Mouse (Mus musculus) embryonic facial prominence, embryonic 12.5 days (tissue): Measurements from ENCODE around the gene Apip. TPM values are rescaled to one million over a fixed set of nuclear protein-coding genes. Genes with fewer than 3 reads are reported as not detected.

Experiments
- ATAC-seq: fragments of 200-750 bp; cut with Nextera tagmentation; 2 replicates; pipeline ENCODE4 v1.8.0; 2017; ENCODE audit not compliant: insufficient number of reproducible peaks, insufficient read depth, low FRiP score, low TSS enrichment
- H3K27ac ChIP-seq: fragments of 300-500 bp; sonication (generic); 2 replicates; pipeline ENCODE4 v1.5.1; 2016; ENCODE audit warnings: mild to moderate bottlenecking
- H3K27me3 ChIP-seq: fragments of 300-500 bp; sonication (generic); 2 replicates; pipeline ENCODE4 v1.6.1; 2016; ENCODE audit warnings: mild to moderate bottlenecking, moderate library complexity
- H3K36me3 ChIP-seq: fragments of 300-500 bp; sonication (generic); 2 replicates; pipeline ENCODE4 v1.6.1; 2016; ENCODE audit warnings: mild to moderate bottlenecking
- H3K4me1 ChIP-seq: fragments of 300-500 bp; sonication (generic); 2 replicates; pipeline ENCODE4 v1.6.1; 2016
- H3K4me2 ChIP-seq: fragments of 300-500 bp; sonication (generic); replicated peaks from 2 replicates; pipeline ENCODE4 v1.6.1; 2016; ENCODE audit warnings: mild to moderate bottlenecking, moderate library complexity
- H3K4me3 ChIP-seq: fragments of 300-500 bp; sonication (generic); 2 replicates; pipeline ENCODE4 v1.5.1; 2016; ENCODE audit warnings: mild to moderate bottlenecking
- H3K9ac ChIP-seq: fragments of 300-500 bp; sonication (generic); 2 replicates; pipeline ENCODE4 v1.6.1; 2016; ENCODE audit warnings: mild to moderate bottlenecking, moderate library complexity
- H3K9me3 ChIP-seq: fragments of 300-500 bp; sonication (generic); 2 replicates; pipeline ENCODE4 v1.6.1; 2016; ENCODE audit warnings: mild to moderate bottlenecking, moderate library complexity
- WGBS: fragments of 180-500 bp; shearing (Covaris S2); methylation state at CpG from one replicate; pipeline ENCODE4 v1.1.7; 2016; 5-methylcytosine and 5-hydroxymethylcytosine counted together
- polyA plus RNA-seq: library from polyadenylated mRNA; unstranded; fragments of >200 nt; fragmentation: Nextera tagmentation; extraction: Ambion mirVana; gene quantifications from 2 replicates; pipeline ENCODE4 v1.2.1, GENCODE M21; 2016

Apip gene
- polyA plus RNA-seq = 78.1 and 79.2 TPM in 2 replicates

DNA sequence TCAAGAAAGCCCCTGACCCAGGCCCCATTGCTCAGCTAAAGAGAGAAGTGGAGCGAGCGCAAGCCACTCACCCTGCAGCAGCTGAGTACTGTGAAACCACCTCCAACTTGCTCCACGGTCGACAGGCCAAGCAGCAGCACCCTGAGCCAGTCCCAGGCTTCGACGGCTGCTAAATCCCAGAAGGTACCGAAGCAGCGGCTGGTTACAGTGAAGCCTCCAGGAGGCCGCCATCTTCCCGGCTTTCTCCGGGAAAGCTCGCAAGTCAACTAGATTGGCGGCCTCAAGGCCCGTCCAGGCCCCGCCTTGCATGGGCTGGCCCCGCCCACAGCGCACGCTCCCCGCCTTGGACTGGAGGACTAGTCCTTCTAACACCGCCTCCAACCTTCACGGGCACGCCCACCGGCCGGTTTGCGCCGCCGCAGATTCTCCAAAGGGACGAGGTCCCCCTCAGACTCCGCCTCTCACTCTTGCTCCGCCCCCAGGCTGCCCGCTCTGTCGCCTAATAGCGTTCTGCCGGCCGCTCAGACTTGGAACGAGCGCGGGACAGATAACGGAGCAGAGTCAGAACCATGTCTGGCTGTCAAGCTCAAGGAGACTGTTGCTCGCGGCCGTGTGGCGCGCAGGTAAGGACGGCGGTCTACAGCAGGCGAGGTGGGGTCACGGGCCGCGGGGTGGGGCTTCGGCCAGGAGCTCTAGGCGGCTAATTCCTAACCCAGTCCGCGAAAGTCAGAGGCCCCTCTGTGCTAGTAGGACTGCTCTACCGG, at the start of gene Apip, which contains the start of gene Pdhx:
Gene Apip (plus strand): TSS at position 457 of the 764 bp plus-strand sequence.
Gene Pdhx (minus strand): TSS at position 295 of the 764 bp plus-strand sequence.
- no peaks in the 10 kb centered on the region for H3K36me3 ChIP-seq
- peaks cover 3% of the 10 kb centered on the region; the same call in 1 of the 2 replicates for H3K9me3 ChIP-seq
- peak within 1 kb of the TSS; percentile 81 for H3K4me3 ChIP-seq
- peak within 1 kb of the TSS; percentile 79 for H3K9ac ChIP-seq
- peak within 1 kb of the TSS; percentile 64 for H3K4me2 ChIP-seq
- peak; percentile 99 for ATAC-seq
- peak within 1 kb of the TSS; percentile 80 for H3K27ac ChIP-seq
- WGBS = under 1% methylated on average over 55 of the region's 55 CpGs
- peaks cover 20% of the 10 kb centered on the region for H3K4me1 ChIP-seq
- H3K27me3 ChIP-seq = no peaks in the 10 kb centered on the region

DNA sequence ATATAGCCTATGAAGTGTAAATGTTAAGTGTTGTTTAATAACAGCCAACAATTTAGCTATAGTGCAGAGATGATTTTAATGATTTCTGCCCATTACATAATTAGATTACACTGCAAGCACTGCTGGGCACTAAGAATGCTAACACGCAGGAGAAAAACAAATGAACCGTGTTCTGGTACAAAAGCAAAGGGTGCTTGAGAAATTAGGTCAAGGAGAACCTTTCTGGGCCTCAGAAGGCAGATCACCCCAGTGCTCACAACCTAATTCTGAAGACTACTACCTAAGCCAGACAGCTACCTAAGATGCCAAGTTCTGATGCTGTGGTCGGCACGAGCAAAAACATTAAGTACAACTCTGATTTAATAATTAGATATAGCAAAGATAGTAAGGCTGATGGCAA, 35.6 kb upstream of the Apip start:
- Histone ChIP-seq H3K36me3 (peaks cover 15% of the 10 kb centered on the region), H3K9me3 (no peaks in the 10 kb centered on the region), H3K4me3 (no peak overlapping the region), H3K27me3 (no peaks in the 10 kb centered on the region), H3K9ac (no peak overlapping the region), H3K4me2 (no peak overlapping the region), H3K4me1 (no peaks in the 10 kb centered on the region), H3K27ac (no peak overlapping the region)
- WGBS = 80% methylated on average over 4 of the region's 4 CpGs
- no peak for ATAC-seq

DNA sequence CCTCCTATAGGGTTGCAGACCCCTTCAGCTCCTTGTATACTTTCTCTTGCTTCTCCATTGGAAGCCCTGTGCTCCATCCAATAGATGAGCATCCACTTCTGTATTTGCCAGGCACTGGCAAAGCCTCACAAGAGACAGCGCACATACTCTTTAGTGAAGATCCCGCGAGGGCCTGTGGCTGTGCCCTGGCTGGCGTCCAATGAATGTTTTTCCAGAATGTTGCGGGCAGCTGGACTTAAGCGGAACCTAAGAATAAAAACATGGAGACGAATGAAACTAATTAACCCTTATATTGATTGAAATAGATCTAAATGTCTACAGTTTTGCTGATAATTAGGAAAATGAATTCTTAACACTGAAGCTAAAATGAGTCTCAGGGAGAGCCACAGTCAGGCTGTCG, 32.6 kb upstream of the Apip start:
- H3K27ac ChIP-seq = no peak overlapping the region
- peaks cover 17% of the 10 kb centered on the region for H3K36me3 ChIP-seq
- WGBS = 83% methylated on average over 8 of the region's 8 CpGs
- ATAC-seq = no peak
- no peak overlapping the region for H3K4me2 ChIP-seq
- no peaks in the 10 kb centered on the region for H3K27me3 ChIP-seq
- H3K4me3 ChIP-seq = no peak overlapping the region
- H3K4me1 ChIP-seq = no peaks in the 10 kb centered on the region
- no peak overlapping the region for H3K9ac ChIP-seq
- H3K9me3 ChIP-seq = no peaks in the 10 kb centered on the region

DNA sequence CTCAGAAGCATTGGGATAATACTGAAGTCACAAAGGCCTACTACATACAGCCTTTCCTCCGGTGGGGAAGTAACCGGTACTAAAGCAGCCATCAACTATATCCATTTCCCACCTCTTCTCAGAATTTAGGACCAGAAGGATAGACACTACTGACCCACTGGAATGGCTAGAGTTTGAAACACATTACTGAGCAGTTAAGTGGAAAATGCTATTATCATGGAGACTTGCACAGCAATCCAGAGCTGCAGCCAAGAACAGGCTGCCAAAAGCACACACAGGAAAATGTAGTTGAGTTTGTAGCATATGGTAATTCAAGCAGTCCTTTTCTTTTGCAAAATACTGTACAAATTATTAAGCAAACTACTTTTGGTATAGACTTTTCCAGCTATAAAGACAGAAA, 28.2 kb upstream of the Apip start:
- no peak for ATAC-seq
- Histone ChIP-seq H3K27me3 (no peaks in the 10 kb centered on the region), H3K27ac (no peak overlapping the region), H3K4me1 (0 out of 2 replicates have a peak, but pooled peaks cover under 1% of the 10 kb centered on the region), H3K9ac (no peak overlapping the region), H3K9me3 (no peaks in the 10 kb centered on the region), H3K4me3 (no peak overlapping the region), H3K4me2 (no peak overlapping the region), H3K36me3 (peaks cover 16% of the 10 kb centered on the region)
- 88% methylated on average over 2 of the region's 2 CpGs for WGBS

DNA sequence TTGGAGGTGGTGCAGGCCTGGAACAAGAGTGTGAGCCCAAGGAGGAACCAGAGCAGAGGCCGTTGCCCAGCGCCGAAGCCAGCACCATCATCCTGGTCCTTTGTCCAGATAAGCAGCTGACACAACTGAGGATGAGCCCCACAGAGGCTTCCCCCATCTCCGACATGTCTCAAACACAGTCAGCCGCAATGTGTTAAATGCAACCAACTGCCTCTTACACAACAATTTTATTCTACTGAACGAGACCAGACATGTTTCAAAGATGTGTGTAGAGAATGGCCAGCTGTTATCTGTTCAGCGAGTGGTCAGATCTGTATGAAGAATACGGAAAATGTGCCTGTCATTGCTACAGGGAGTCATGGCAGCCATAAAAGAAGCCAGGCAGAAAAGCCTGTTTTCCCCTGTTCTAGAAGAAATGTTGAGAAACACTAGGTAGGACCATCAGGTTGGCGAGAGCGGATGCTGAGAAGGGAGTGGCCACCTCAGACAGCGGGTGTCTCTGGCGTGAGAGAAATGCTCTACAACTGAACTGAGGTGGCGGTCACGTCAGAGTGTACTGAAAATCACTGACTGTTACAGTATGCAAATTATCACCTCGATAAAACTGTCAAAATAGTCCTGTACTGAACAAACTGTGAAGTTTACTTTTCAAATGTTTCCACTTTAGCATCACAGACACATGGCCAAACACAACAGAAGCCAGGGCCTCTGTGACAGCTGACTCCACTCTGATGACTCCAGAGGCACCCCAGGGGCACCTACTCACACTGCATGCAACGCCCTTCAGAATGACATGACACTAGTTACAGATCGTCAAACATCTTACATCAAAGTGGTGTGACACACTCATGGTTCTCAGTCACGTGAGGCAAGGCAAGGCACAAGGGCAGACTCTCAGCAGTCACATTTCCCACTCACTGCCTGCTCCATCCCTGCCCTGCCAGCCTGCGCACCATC, 21.3 kb upstream of the Apip start:
- WGBS = 87% methylated on average over 19 of the region's 19 CpGs

DNA sequence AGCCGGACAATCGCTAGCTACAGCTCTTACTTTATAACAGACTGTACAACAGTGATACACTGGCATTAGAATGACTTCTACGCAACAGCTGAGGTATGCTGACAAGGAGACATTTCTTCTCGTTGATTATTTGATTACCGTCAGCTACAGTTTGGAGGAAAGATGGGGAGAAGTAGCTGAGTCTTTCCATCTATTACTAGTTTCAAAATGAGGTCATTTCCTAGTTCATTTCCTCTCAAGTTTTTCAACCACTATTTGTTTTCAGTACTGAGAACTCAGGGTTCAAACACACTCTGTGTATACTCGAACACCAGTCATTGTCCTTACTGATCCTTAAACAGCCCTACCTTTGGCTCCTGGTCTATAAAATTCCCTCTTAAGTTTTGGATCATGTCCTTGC, 17.7 kb upstream of the Apip start:
- H3K9ac ChIP-seq = no peak overlapping the region
- no peak overlapping the region for H3K4me3 ChIP-seq
- H3K4me2 ChIP-seq = no peak overlapping the region
- WGBS = 90% methylated on average over 6 of the region's 6 CpGs
- no peak overlapping the region for H3K27ac ChIP-seq
- no peaks in the 10 kb centered on the region for H3K9me3 ChIP-seq
- no peak for ATAC-seq
- no peaks in the 10 kb centered on the region for H3K4me1 ChIP-seq
- H3K27me3 ChIP-seq = no peaks in the 10 kb centered on the region
- H3K36me3 ChIP-seq = no peaks in the 10 kb centered on the region

More for the DNA sequence above, 21.3 kb upstream of the Apip start:
- no peaks in the 10 kb centered on the region for H3K9me3 ChIP-seq
- H3K27ac ChIP-seq = no peak overlapping the region
- no peak for ATAC-seq
- no peak overlapping the region for H3K4me2 ChIP-seq
- no peaks in the 10 kb centered on the region for H3K27me3 ChIP-seq
- no peaks in the 10 kb centered on the region for H3K36me3 ChIP-seq
- 0 out of 2 replicates have a peak, but pooled peaks cover 2% of the 10 kb centered on the region for H3K4me1 ChIP-seq
- no peak overlapping the region for H3K4me3 ChIP-seq
- H3K9ac ChIP-seq = no peak overlapping the region

DNA sequence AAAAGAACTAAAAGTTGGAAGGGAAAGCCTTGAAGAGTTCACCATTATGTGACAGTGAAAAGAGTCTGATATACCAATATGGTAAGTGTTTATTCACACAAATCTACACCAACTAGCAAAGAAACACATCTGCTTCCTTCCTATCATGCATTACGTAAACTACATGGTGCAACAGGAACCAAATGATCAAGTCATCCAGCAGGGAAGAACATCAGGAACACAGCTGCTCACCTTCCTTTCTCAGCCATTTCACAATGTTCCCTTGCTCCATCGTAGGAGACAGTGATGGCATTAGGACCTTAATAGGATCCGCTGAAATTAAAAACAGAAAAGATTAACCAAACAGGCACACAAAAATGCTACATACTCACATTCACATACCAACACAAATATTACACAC, 15.2 kb upstream of the Apip start:
- Histone ChIP-seq H3K4me2 (no peak overlapping the region), H3K27me3 (no peaks in the 10 kb centered on the region), H3K4me3 (no peak overlapping the region), H3K36me3 (no peaks in the 10 kb centered on the region), H3K9ac (no peak overlapping the region), H3K9me3 (no peaks in the 10 kb centered on the region), H3K4me1 (peaks cover 3% of the 10 kb centered on the region; the same call in 1 of the 2 replicates), H3K27ac (no peak overlapping the region)
- no peak for ATAC-seq
- WGBS = 89% methylated on average over 3 of the region's 3 CpGs

DNA sequence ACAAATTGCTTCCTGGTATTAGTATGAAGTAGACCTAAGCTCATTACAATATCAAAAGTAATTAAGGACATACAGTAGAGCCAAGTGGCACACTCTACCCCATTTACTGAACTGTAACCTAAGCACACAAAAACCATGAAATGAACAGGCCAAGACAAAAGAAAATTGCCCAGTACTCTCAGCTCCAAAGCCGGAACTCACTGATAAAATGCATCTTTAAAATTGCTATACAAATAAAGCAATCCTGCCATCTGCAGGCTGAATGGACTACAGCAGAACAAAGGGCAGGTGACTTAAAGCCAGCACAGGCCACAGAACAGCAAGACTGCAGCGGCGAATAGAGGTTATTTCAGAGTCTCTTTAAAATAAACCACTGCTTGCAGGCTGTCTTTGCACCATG, 10.6 kb upstream of the Apip start:
- Histone ChIP-seq H3K27me3 (no peaks in the 10 kb centered on the region), H3K9ac (no peak overlapping the region), H3K4me2 (no peak overlapping the region), H3K4me3 (no peak overlapping the region), H3K27ac (no peak overlapping the region), H3K9me3 (no peaks in the 10 kb centered on the region), H3K4me1 (peaks cover 7% of the 10 kb centered on the region; the same call in 1 of the 2 replicates), H3K36me3 (no peaks in the 10 kb centered on the region)
- 42% methylated on average over 3 of the region's 3 CpGs for WGBS
- ATAC-seq = no peak

DNA sequence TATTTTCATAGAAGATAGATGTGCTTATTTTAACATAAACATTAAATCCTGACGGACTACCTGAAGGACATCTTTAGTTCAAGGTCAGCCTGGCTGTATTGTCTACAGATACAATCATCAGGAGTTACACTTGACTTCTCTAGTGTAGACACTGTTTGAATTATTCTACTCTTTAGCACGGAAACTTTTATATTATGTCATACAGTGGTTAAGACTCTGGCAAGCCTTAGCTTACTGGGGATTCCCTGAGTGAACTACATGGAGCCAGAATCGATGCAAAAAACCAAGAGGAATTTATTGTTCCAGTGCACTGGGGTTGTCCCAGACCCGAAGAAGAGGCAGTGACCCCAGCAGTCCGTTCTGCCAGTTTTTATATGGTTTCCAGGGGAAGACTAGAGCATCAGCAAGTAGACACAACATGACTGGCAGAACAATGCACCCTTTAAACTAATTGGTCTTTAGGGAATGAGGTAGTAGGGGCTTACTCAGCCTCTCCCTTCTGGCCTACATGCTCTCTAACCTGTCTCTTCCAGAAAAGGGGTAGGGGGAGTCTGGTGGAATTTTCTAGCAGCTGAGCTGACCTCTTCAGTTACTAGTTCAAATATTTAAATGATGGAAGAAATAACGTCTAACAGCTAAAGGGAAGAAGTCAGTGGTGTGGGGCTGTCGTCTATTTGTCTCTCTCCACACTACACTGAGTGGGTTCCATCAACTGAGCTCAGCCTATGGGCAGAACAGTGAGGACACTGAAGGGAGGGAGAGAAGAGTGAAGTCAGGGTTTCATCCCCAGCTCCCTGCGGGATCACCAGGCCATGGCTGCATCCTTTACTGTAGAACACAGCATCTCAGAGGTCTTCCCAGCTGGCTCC, 6.6 kb upstream of the Apip start:
- Histone ChIP-seq H3K4me2 (no peak overlapping the region), H3K27me3 (no peaks in the 10 kb centered on the region), H3K4me3 (no peak overlapping the region), H3K27ac (no peak overlapping the region), H3K9me3 (no peaks in the 10 kb centered on the region), H3K9ac (no peak overlapping the region), H3K4me1 (peaks cover 15% of the 10 kb centered on the region), H3K36me3 (no peaks in the 10 kb centered on the region)
- 83% methylated on average over 8 of the region's 8 CpGs for WGBS
- no peak for ATAC-seq

DNA sequence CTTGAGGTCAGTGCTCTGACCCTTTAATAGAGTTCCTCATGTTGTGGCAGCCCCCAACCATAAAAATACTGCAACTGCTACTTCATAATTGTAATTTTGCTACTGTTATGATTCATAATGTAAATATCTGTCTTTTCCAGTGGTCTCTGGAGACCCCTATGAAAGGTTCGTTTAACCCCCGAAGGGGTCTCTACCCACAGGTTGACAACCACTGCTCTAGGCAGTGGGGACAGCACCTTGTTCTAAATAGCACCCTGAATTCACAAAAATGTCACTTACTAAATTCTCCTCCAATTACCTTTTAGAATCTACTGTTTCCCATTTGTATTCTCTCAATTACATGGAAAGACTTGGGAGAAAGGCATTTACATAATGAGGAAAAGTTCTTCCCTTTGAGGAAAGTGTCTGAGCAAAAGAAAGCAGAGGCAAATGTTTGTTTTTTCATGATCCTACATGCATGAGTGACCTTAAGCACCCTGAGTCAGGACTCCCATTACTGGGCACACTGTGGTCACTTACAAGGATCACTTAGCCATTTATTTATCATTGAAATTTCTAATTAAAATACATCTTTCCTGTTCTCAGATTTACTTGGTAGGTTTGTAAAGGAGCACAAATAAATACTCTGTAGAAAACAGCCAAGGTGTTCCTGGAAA, 5.8 kb upstream of the Apip start:
- Histone ChIP-seq H3K9me3 (no peaks in the 10 kb centered on the region), H3K9ac (no peak overlapping the region)
- 93% methylated on average over 2 of the region's 2 CpGs for WGBS

DNA sequence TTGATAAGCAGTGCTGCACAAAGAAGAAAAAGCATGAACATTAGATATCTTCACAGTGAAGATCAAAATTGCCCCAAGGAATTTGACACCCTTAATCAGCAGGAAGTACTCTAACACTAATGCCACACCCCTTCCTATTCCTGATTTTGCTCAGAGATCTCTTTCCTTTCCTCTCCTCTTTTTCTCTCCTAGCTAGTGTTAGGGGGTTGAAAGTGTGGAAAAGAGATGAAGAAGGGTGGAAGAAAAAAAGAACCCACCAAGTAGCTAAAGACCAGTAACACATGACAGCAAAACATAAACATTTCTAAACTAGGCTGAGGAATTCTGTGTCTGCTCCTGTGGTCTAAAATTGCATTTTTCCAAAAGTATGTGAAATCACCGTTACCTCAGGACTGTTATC, 4.9 kb upstream of the Apip start:
- H3K27ac ChIP-seq = no peak overlapping the region
- no peaks in the 10 kb centered on the region for H3K9me3 ChIP-seq
- ATAC-seq = no peak
- peaks cover 18% of the 10 kb centered on the region for H3K4me1 ChIP-seq
- no peaks in the 10 kb centered on the region for H3K27me3 ChIP-seq
- H3K9ac ChIP-seq = no peak overlapping the region
- H3K4me2 ChIP-seq = no peak overlapping the region
- WGBS = 74% methylated on average over 1 of the region's 1 CpGs
- H3K36me3 ChIP-seq = no peaks in the 10 kb centered on the region
- no peak overlapping the region for H3K4me3 ChIP-seq

More for the DNA sequence above, 5.8 kb upstream of the Apip start:
- peaks cover 22% of the 10 kb centered on the region for H3K4me1 ChIP-seq
- H3K27ac ChIP-seq = no peak overlapping the region
- no peak overlapping the region for H3K4me2 ChIP-seq
- no peaks in the 10 kb centered on the region for H3K36me3 ChIP-seq
- H3K27me3 ChIP-seq = no peaks in the 10 kb centered on the region
- no peak for ATAC-seq
- no peak overlapping the region for H3K4me3 ChIP-seq
